Mouse (Mus musculus) forebrain, embryonic 10.5 days (tissue): ENCODE data around the gene Nanos2. TPM values are rescaled to one million over a fixed set of nuclear protein-coding genes. Genes with fewer than 3 reads are reported as not detected.

Experiments used
- DNase-seq: peaks from one replicate; pipeline ENCODE4 v3.0.0-alpha.2; 2017; ENCODE audit warnings: low spot score; ENCODE audit errors: extremely low spot score
- H3K27ac ChIP-seq: fragments of 300-500 bp; sonication (generic); 2 replicates; pipeline ENCODE4 v1.5.1; 2016; ENCODE audit warnings: mild to moderate bottlenecking
- H3K27me3 ChIP-seq: fragments of 300-500 bp; sonication (generic); 2 replicates; pipeline ENCODE4 v1.6.1; 2016; ENCODE audit warnings: mild to moderate bottlenecking; ENCODE audit not compliant: poor library complexity, severe bottlenecking
- H3K36me3 ChIP-seq: fragments of 300-500 bp; sonication (generic); replicated peaks from 2 replicates; pipeline ENCODE4 v1.6.1; 2016; ENCODE audit warnings: mild to moderate bottlenecking, moderate library complexity
- H3K4me1 ChIP-seq: fragments of 300-500 bp; sonication (generic); 2 replicates; pipeline ENCODE4 v1.6.1; 2016
- H3K4me3 ChIP-seq: fragments of 300-500 bp; sonication (generic); 2 replicates; pipeline ENCODE4 v1.5.1; 2016; ENCODE audit warnings: mild to moderate bottlenecking, moderate library complexity
- H3K9me3 ChIP-seq: fragments of 300-500 bp; sonication (generic); 2 replicates; pipeline ENCODE4 v1.6.1; 2016; ENCODE audit warnings: mild to moderate bottlenecking, moderate library complexity
- WGBS: fragments of 180-500 bp; shearing (Covaris S2); methylation state at CpG from one replicate; pipeline ENCODE4 v1.1.7; 2016; 5-methylcytosine and 5-hydroxymethylcytosine counted together
- polyA plus RNA-seq: library from polyadenylated mRNA; unstranded; fragments of >200 nt; fragmentation: Nextera tagmentation; extraction: Ambion mirVana; gene quantifications from 2 replicates; pipeline ENCODE4 v1.2.1, GENCODE M21; 2016

The Nanos2 gene
- polyA plus RNA-seq, 1 experiment from 2014 or later: 0.15 TPM

- H3K4me1 ChIP-seq: peaks cover 47% of the 10 kb centered on the region
- H3K27ac ChIP-seq: no peak overlapping the region
- no peaks in the 10 kb centered on the region; the same call in 1 of the 2 replicates for H3K9me3 ChIP-seq
- H3K36me3 ChIP-seq: peaks cover 25% of the 10 kb centered on the region
- no peak overlapping the region for H3K4me3 ChIP-seq
- WGBS: 83% methylated on average over 7 of the region's 7 CpGs
- H3K27me3 ChIP-seq: 0 out of 2 replicates have a peak, but pooled peaks cover 3% of the 10 kb centered on the region
- DNase-seq: no peak
Measured at GRCm38 (mm10) chr7:19010581-19010980, 23.4 kb downstream of the Nanos2 start.

- peaks cover 11% of the 10 kb centered on the region for H3K36me3 ChIP-seq
- WGBS: 2% methylated on average over 31 of the region's 31 CpGs
- 0 out of 2 replicates have a peak, but pooled peaks cover 3% of the 10 kb centered on the region for H3K27me3 ChIP-seq
- H3K9me3 ChIP-seq: no peaks in the 10 kb centered on the region; the same call in 1 of the 2 replicates
- peaks cover 32% of the 10 kb centered on the region for H3K4me1 ChIP-seq
- peak overlapping the region; percentile 51 for H3K4me3 ChIP-seq
- DNase-seq: peak; percentile 42
- peak overlapping the region; percentile 86 for H3K27ac ChIP-seq
Measured at GRCm38 (mm10) chr7:19012025-19012621, 24.9 kb downstream of the Nanos2 start.

GRCm38 (mm10) chr7:19012882-19013281, 25.7 kb downstream of the Nanos2 start:
- Histone ChIP-seq H3K36me3 (peaks cover 3% of the 10 kb centered on the region; the same call in 1 of the 2 replicates), H3K4me1 (peaks cover 24% of the 10 kb centered on the region), H3K4me3 (no peak overlapping the region), H3K27ac (no peak overlapping the region), H3K27me3 (0 out of 2 replicates have a peak, but pooled peaks cover 3% of the 10 kb centered on the region), H3K9me3 (no peaks in the 10 kb centered on the region; the same call in 1 of the 2 replicates)
- no peak for DNase-seq
- WGBS: 50% methylated on average over 2 of the region's 2 CpGs

GRCm38 (mm10) chr7:19014452-19014851, 27.3 kb downstream of the Nanos2 start:
- H3K9me3 ChIP-seq: no peaks in the 10 kb centered on the region; the same call in 1 of the 2 replicates
- WGBS: 64% methylated on average over 15 of the region's 15 CpGs
- no peak overlapping the region for H3K4me3 ChIP-seq
- no peak overlapping the region for H3K27ac ChIP-seq
- DNase-seq: no peak
- H3K4me1 ChIP-seq: peaks cover 20% of the 10 kb centered on the region
- H3K36me3 ChIP-seq: no peaks in the 10 kb centered on the region
- 0 out of 2 replicates have a peak, but pooled peaks cover 3% of the 10 kb centered on the region for H3K27me3 ChIP-seq

GRCm38 (mm10) chr7:19016042-19016441, 28.8 kb downstream of the Nanos2 start:
- H3K4me3 ChIP-seq: no peak overlapping the region
- peaks cover 19% of the 10 kb centered on the region for H3K4me1 ChIP-seq
- no peak for DNase-seq
- no peaks in the 10 kb centered on the region; the same call in 1 of the 2 replicates for H3K9me3 ChIP-seq
- 89% methylated on average over 4 of the region's 4 CpGs for WGBS
- H3K27me3 ChIP-seq: peaks cover 15% of the 10 kb centered on the region
- no peak overlapping the region for H3K27ac ChIP-seq
- H3K36me3 ChIP-seq: no peaks in the 10 kb centered on the region

DNA sequence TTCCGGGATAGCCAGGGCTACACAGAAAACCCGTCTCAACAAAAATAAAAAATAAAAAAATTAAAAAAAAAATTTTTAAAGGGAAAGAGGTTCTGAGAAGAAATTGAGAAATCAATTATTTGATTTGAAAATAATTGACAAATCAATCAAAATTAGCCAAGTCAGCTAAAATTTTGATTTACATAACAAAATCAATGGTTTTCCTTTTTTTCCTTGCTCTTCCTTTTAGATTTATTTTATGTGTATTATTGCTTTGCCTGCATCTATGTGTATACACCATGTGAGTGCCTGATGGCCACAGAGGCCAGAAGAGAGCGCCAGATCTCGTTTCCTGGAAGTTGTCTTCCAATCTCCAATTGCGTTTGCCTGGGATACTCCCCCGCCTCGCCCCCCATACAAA, 30.7 kb downstream of the Nanos2 start:
- peaks cover 4% of the 10 kb centered on the region for H3K4me1 ChIP-seq
- no peak overlapping the region for H3K4me3 ChIP-seq
- no peaks in the 10 kb centered on the region; the same call in 1 of the 2 replicates for H3K9me3 ChIP-seq
- peaks cover 34% of the 10 kb centered on the region for H3K27me3 ChIP-seq
- 88% methylated on average over 7 of the region's 7 CpGs for WGBS
- no peak overlapping the region for H3K27ac ChIP-seq
- no peaks in the 10 kb centered on the region for H3K36me3 ChIP-seq
- no peak for DNase-seq

DNA sequence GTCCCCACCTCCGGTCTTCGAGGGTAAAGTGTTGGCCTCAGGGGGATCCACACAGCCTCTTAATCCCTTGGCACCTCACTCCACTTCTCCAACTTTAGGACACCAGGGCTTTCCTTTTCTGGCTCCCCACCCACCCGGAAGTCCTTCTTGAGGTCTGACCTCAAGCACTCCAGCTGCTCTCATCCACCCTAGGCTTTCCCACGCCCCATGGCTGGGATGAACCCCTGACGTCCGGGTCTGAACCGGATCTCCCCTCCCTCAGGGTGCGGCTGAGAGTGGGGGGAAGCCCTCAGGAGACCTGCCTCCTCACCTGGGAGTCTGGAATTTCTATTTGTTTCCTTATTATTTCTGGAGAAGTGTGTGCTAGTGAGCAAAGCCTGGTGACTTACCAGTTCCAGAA, 33.8 kb downstream of the Nanos2 start:
- Histone ChIP-seq H3K4me1 (peaks cover 23% of the 10 kb centered on the region), H3K4me3 (no peak overlapping the region), H3K27ac (no peak overlapping the region), H3K27me3 (peaks cover 42% of the 10 kb centered on the region), H3K9me3 (no peaks in the 10 kb centered on the region), H3K36me3 (no peaks in the 10 kb centered on the region)
- WGBS: 28% methylated on average over 8 of the region's 8 CpGs
- DNase-seq: no peak

DNA sequence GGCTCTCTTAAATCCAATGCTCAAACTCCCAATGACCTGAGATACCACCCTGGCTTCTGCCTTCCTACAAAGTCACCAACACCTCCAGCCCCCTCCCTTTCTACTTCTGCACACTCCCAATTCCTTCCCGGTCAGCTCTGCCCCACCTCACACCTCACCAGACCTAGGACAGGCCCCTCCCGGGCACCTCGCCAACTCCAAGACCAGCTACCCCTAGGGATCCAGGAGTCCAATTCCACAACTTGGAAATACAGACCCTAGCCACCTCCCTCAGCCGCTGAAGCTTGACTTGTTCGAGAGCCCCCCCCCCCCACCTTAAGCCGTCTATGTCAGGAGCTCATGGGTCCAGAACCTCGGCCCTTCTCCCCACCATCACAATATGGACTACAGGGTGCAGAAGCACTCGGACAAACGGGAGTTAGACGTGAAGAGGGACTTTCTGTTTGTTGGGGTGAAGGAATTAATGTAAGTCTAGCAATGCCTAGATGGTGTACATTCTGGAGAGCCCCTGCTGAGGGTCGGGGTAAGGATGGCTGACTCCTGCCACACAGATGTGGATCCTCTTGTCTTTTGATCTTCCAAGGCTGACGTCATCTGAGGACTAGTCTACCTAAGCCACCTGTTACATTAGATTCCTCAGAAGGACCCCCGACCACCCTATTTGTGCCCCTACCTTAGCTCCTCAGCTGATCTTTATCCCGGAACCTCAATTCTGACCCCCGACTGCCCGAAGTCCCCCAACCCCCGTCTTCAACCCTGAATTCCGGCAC, 35.2 kb downstream of the Nanos2 start:
- H3K4me1 ChIP-seq: peaks cover 29% of the 10 kb centered on the region
- peaks cover 42% of the 10 kb centered on the region for H3K27me3 ChIP-seq
- H3K36me3 ChIP-seq: no peaks in the 10 kb centered on the region
- H3K9me3 ChIP-seq: no peaks in the 10 kb centered on the region
- no peak overlapping the region for H3K4me3 ChIP-seq
- no peak overlapping the region for H3K27ac ChIP-seq
- no peak for DNase-seq
- 71% methylated on average over 18 of the region's 18 CpGs for WGBS

DNA sequence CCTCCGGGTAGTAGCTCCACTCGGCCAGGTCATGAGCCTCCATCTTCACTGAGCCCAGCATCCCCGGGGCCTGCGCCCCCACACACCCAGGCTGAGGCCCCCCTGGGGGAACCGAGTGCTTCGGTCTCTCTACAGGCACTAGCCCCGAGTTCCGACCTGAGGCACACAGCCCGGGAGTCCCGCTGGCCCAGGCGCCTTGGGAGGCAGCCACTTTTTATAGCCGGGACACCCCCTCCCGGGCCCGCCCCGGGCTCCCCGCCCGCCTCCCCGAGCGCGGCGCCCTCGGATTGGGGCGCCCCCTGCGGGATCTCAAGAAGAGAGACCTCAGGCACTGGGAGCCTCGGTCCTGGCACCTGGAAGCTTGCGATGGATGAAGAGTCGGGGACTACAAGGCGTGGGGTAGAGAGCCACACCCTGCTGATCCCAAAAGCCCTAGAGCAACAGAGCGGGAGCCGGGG, 36.2 kb downstream of the Nanos2 start, which contains the start of gene Foxa3:
Foxa3 (minus strand) TSS at position 182 of the 458 bp plus-strand sequence.
- H3K27ac ChIP-seq: peak within 1 kb of the TSS; percentile 93
- H3K36me3 ChIP-seq: peaks cover under 1% of the 10 kb centered on the region; the same call in 1 of the 2 replicates
- peaks cover 34% of the 10 kb centered on the region for H3K4me1 ChIP-seq
- WGBS: 6% methylated on average over 30 of the region's 30 CpGs
- H3K4me3 ChIP-seq: peak within 1 kb of the TSS; percentile 85
- H3K27me3 ChIP-seq: peaks cover 42% of the 10 kb centered on the region
- no peak for DNase-seq
- no peaks in the 10 kb centered on the region for H3K9me3 ChIP-seq

DNA sequence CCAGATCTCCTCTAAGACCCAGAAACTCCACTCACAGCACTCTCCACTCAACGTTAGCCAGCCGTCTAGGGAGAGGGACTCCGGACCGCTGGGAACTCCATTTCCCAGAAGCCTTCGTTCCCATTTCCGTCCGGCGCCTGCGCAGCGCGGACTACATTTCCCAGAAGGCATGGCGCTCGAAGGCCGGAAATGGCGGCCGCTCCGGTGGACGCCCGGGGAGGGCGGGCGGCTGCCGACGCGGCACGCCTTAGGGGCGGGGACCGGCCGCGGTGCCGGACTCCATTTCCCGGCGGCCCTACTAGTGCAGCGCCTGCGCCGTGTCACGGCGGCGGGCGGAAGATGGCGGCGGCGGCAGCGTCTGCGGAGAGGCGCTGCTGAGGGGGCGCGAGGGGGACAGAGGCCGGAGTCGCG, 36.9 kb downstream of the Nanos2 start, which contains the start of gene Sympk:
Sympk (plus strand) TSS at position 282 of the 411 bp plus-strand sequence.
- WGBS: under 1% methylated on average over 49 of the region's 50 CpGs
- Histone ChIP-seq H3K9me3 (no peaks in the 10 kb centered on the region), H3K27me3 (peaks cover 42% of the 10 kb centered on the region), H3K27ac (peak within 1 kb of the TSS; percentile 93), H3K4me3 (peak within 1 kb of the TSS; percentile 85), H3K4me1 (peaks cover 34% of the 10 kb centered on the region), H3K36me3 (peaks cover 8% of the 10 kb centered on the region)
- peak; percentile 93 for DNase-seq

GRCm38 (mm10) chr7:19024581-19025255, 37.5 kb downstream of the Nanos2 start:
- Histone ChIP-seq H3K27ac (peak overlapping the region; percentile 93), H3K27me3 (peaks cover 42% of the 10 kb centered on the region), H3K9me3 (no peaks in the 10 kb centered on the region), H3K4me1 (peaks cover 34% of the 10 kb centered on the region), H3K4me3 (peak overlapping the region; percentile 85), H3K36me3 (peaks cover 14% of the 10 kb centered on the region)
- peak; percentile 44 for DNase-seq
- WGBS: 4% methylated on average over 34 of the region's 36 CpGs

DNA sequence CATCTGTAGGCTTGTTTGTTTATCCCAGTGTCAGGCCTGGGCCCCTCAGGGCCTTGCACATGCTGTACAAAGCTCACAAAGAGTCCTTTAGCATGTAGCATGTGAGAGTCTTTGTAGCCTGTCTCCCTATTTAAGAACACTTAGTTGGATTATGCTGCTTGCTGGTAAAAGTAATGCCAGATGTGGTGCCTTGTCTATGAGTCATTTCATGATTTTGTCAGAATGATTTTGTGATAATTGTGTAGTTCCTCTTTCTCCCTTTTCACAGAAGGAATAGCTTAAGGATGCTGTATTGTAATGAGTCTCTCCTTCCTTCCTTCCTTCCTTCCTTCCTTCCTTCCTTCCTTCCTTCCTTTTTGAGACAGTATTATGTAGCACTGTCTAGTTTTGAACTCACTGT, 40.9 kb downstream of the Nanos2 start:
- Histone ChIP-seq H3K27ac (no peak overlapping the region), H3K4me1 (peaks cover 38% of the 10 kb centered on the region), H3K27me3 (peaks cover 9% of the 10 kb centered on the region), H3K4me3 (no peak overlapping the region), H3K36me3 (peaks cover 47% of the 10 kb centered on the region), H3K9me3 (no peaks in the 10 kb centered on the region)
- DNase-seq: no peak
